Mouse (Mus musculus): Measurements from ENCODE around the gene Rsph3b.
"Not testable (repeated sequence)": the region's sequence is repeated elsewhere in the genome, so short reads cannot be mapped to it uniquely, and the experiment has no call there.

DNA sequence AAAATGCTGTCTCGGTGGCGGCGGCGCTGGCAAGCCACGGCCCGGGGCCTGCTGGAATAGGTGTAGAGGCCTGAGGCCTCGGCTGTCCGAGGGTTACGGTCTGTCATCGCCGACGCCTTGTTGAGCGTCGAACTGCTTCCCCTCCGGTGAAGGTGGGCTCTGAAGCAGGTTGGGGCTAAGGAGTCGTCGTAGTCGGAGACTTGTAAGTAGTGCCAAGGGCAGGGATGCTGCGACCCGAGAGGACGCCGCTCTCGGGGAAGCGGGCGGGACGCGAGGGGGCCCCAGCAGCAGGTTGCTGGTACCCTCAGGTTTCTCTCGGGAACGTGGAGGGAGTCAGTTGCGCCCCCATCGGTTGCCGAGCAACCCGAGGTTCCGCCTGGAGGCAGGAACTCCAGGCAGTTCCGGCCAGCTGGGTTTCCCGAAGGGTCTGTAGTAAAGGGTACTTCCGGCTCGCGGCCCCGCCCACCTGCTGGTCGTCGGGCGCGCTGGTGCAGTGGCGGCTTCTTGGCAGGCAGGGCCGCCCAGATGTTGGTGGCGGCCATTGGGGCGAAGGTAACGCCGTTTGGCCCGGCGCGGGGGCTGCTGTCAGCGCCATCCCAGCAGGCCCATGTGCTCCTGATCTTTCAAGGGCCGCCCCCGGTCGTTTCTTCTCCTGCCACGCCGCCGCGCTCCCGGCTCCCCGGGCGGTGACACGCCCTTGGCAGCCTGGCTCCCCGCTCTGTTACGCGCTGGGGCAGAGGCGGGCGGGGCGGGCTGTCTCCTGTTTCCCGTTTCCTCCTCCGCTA lies at the start of gene Rsph3b:
- TF ChIP-seq POLR2A (IDR thresholded peaks at IDR 0.05; ENCODE audit: extremely low read depth, insufficient read depth, low read length): 0 out of 2 replicates have a peak, but pooled peaks have one; percentile 15
- TF ChIP-seq CTCF (IDR thresholded peaks at IDR 0.05; ENCODE audit: extremely low read depth, insufficient read depth, low read length): not testable (repeated sequence)
